Mouse (Mus musculus) B cell, adult 2 months (primary cell): ENCODE results near the gene Pomp.

ENCODE experiments used
- DNase-seq, 2 experiments: peaks; one replicate each; pipeline ENCODE4 v3.0.0; 2022

The Pomp gene

DNA sequence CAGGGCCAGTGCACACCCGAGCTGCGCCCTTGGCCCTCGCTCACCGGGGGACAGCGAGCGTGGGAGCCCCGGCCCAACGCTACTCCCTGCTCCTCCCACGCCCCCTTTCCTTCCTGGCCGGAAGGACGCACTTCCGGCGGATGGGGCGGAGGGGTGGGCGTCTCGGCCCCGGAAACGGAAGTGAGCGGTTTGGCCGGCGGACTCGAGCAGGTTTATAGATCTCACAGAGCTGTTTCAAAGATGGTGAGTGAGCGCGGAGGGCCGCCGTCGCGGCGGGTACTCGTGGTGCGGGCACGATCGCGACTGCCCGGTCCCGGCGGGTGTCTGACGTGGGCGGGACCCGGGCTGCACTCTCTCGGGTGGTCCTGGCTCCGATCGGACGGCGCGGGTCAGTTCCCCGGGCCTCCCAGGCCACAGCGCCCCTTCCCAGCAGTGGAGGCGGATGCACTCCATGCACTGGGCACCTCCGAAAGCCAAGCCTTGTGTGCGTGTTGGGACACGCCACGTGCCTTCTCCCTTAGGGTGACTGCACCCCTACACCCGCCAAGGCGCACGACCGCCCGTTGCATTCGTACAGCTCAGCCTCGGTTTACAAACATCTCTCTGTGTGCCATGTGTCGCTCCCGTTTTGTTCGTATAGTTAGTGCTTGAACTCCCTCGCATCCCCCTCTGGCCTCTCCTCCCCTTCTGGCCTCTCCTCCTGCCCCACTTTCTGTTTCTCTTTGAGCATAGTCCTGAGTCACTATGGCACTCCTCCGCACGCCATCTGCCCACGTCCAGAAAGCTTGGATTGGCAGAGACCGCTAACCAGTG, at the start of gene Pomp:
TSS of gene Pomp (plus strand) at position 13 of the 813 bp plus-strand sequence.
- peak; percentile 89 to 91 for DNase-seq

DNA sequence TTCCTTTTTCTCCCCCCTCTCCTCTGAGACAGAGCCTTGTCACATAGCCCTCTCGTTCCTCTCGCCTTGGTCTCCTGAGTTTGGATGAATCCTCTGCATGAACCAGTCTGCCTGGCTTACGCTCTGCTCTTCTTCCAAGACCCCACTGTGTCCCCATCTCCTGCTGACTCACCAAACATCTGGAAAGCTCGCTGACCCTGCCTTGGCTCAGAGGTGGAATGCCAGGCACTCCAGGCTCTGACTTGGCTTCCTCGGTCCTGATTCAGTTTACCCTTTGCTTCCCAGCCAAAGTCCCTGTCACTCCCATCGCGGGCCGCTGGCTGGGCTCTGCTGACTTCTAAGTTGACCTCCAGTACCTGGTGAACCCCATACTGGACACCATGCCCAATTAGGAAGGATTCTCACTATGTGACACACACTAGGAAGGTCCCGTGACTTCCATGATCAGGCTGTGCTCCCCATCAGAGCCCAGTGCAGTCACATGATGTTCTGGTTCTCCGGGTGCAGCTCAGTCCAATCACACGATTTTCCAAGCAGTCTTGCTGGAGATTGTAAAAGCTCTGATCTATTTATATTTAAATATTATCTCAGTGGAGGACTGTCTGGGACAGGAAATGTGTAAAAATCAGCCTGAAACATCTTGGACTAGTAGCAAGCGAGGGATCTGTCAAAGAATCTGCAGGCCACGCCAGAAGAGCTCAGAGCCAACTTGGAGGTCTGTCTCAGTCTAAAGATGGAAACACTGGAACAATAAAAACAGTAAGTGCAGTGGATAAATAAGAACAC, 47.8 kb upstream of the Pomp start:
- DNase-seq, result no peak

DNA sequence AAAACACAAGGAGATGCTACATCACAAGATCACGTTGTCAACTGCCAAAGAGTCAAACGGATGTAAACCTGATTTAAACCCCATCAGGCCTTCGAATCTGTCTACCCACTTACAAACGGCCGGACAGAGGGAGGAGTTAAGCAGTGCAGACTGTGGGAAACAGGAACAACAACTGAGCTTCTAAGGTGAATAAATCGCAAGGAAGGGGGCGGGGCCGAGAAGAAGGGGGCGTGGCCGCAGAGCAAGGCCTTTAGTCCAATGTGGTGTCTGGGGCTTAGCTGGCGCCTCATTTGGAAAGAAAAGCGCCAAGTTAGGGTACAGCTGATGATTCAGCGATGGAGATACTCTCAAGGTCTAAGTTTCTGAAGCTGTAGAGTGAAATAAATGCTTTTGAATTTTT, 45.3 kb upstream of the Pomp start:
- no peak for DNase-seq

DNA sequence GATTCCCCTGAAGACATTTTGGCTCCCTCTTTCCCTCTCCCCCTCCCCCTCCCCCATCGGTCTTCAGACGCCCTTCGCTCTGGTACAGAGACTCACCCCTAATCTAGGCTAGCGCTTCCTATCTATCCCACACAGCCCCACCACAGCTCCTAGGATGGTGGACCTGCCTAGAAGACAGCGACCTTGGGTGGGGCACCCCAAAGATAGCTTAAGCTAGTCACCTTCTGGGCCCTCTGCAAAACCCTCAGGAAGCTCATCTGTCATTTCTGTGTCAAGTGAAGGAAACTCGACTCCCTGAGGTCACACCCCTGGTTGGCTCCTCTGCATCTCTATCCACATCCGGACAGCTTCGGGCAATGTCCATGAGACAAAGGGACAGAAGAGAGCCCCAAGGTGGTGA, 44.7 kb upstream of the Pomp start:
- no peak for DNase-seq

DNA sequence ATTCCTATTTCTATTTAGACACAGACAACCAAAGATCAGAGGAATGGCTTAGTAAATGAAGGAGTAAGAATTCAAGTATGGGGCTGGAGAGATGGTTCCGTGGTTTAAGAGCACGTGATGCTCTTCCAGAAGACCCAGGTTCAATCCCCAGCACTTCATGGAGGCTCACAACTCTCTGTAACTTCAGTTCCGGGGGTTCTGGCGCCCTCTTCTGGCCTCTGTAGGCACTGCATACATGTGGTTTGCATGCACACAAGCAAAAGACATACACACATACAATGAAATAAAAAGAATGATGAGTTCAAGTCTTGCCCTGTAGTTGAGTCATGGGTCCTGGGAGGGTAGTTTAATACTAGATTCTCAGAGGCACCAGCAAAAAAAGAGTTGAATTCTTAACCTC, 43.8 kb upstream of the Pomp start:
- DNase-seq, result peak in 1 of 2 experiments; percentile 11

DNA sequence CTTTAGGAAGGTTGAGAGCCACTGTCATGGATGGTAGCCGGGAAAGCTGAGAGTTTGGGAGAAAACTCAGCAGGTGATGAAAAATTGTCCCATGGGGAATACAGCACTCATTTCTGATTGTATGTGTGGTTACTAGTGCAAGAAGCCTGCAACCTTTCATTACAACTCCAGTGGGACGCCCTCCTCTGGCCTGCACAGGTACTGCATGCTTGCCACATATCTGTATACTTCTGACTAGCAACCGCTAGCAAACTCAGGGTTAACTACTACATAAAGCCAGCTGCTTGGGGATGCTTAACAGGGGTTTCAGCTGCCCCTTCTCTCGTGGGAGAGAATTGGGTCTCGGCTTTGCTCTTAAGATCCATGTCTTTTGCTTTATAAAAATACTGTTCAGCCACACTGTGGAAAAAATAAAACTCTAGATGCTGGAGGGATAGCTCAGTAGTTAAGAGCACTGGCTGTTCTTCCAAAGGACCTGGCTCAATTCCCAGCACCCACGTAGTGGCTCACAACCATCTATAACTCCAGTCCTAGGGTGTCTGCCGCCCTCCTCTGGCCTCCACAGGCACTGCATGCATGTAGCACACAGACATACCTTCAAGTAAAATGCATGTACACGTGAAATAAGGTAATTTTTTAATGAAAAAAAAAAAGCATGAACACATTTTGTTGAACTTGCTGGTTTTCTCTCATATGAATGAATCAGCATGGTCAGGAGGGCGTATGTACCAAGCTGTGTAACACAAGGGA, 42.3 kb upstream of the Pomp start:
- no peak for DNase-seq

DNA sequence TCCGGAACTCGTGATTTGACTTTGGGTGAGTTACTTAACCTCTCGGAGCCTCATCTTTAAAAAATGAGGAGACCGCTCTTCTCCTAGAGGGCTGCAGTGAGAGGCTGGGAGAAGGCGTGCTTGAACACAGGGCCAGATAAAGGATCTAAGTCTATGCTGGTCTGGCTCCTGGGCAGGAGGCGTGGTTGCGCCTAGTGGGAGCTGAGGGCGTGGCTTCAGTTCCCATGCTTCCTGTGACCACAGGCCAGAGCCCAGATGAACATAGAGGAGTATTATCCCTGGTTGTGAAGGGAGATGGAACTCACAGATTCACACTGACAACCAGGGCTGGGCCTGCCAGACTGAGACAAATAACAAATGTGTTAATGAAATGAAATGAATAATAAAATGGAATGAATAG, 41.4 kb upstream of the Pomp start:
- DNase-seq, result no peak

DNA sequence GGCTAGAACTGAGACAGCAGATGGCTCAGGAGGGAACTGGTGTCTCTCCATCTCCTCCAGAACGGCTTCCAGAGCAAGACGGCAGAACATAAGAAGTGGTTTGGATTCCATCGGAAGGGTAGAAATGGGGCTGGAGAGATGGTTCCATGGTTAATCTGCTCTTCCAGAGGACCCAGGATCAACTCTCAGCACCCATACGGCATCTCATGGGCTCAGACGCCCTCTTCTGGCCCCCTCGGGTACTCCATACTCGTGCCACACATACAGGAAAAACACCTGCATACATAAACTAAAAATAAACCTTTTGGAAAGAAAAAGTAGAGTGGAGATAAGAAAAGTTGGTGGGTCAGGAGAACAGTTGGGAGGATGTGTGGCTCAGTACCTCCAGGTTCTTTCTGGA, 40.4 kb upstream of the Pomp start:
- no peak for DNase-seq

DNA sequence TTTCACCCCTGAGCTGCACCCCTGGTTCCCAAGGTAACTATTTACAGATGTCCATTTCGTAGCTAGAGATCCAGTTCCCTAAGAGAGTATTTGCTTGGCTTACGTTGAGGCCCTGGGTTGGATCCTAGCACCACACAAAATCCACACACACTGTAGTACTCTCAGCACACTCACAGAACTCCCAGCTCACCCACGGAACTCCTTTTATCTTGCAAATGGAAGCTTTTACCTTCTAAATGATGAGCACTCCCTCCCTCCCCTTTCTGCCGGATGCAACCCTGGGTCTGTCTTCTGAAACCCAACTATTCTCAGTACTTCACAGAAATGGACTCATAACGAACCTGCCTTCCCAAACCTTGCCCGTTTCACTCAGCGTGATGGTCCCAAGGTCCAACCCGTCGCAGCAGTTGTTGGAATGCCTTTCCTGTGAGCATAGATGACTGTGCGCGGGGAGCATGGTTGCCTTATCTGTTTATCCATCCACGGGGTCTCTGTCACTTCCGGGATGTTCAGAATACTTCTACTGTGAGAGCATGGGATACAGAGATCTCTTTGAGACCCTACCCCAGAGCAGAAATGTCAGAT, 36.1 kb upstream of the Pomp start:
- no peak for DNase-seq

DNA sequence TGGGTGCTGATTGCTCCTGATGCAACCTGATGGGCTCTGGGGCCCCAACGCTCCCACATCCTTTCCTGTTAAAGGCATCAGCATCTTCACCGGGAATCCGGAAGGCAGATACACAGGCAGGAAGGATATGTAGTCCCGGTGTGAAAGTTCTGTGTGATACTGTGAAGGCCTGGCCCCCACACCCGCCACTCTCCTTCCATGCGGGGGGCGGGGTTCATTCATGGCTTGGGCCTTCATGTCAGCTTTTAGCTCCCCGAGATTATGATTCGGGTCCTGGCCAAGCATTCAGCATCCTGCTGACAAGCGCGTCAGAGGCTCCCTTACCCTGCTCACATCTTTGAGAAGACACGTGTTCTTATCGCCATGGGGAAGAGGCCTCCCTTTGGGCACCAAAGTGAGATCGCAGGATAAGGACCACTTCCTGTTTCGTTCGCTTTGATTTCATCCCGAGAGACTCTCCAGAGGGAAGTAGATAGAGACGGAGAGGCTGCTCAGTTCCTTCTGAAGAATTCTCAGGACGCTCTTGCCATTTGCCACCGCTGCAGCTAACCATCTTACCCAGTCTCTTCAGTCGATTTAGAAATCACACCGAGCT, 34.8 kb upstream of the Pomp start:
- no peak for DNase-seq

DNA sequence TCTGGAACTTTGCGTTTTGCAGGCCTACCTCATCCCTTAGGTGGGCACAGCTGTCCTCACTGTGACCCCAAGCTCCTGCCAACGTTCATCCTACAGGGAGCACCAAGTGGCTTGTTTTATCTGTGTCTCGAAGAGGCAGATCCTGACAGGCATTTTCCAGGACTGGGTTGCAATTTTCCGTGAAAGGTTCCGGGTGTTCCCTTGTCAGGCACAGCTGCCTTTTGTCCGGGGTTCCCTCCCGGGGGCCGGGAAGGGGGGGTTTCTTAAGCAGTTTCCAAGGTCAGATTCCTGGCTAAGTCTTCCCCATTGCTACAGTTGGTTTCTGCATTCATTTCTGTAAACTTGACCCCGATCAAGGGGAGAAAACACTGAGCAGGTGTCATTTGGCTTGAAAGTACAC, 34.2 kb upstream of the Pomp start:
- no peak for DNase-seq

DNA sequence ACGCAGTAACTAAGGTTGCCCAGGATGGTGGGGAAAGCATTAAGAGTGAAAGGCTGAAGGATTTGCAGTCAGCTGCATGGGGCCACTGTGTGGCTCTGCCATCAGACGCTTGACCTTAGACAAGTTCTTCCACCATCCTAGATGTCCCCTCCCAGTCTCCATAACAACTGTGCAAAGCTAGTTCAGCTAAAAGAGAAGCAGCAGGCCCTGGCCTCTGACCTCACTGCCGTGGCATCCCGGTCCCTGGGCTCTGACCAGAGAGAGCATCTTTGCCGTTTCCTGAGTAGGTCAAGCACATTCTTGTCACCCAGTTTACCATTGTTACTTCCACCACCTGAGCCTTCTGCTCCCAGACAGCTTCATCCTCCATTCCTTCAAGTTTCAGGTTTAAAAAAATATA, 33.7 kb upstream of the Pomp start:
- no peak for DNase-seq

DNA sequence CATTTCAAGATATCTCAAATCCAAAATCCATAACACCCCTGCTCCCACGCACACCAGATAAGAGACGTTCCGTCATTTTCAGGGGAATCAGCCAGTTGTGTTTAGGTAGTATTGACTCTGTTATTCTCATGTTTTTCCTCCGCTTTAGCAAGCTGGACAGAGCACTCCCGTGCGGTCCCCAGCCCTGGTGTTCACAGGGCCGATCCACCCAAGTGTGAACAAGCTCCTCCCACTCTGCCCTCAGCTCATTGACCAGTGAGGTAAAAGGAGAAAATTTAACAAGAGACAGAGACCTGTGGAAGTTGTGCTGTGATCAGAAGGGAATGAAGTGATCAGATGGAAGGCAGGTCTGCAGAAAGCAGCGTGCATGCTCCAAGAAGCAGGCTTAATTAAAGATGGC, 31.4 kb upstream of the Pomp start:
- DNase-seq, result no peak

DNA sequence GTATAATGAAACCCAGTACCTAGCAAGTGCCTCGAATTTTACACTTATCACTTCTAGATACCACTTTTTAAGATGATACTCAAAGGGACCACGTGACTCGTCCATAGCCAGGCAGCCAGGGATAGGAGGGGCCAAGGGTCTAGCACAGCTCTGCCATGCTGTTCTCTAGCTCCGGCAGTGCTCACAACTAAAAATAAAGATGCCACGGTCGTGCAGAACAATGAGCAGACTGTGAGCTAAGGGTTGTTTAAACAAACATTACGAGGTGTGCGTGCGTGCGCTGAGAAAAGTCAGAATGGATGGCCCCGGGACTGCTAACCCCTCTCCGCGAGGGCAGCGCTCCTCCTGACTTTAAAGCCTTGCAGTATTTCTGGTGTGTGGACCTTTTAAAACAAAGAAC, 27.4 kb upstream of the Pomp start:
- no peak for DNase-seq

DNA sequence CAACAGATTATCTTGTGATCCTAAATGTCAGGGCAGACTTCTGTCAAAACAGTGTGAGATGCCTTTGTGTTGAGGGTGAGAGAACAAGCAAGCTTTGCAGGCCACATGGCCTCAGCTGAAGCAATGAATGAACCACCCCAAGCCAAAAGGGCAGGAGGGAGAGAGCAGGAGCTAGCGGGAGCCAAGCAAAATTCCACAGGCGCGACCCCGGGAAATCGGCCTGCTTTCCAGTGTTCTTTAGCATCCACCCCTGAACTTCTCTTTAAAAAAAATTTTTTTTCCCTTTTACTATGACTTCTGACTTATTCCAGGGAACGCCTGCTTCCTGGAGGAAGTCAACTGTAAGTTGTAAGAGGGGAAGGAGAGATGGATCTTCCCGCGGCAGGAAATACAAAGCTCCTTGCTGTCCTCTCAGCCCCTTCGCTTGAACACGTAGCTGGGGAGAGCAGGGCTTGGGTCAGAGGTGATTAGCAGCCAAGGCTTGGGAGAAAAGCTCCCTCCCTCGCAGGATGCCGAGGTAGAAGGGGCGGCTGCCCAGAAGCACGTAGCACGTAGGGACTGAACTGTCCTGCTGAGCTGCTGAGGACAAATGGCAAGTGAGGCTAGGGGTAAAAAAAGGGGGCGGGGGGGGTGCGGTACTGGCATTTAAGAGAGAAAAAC, 25.3 kb upstream of the Pomp start:
- no peak for DNase-seq

DNA sequence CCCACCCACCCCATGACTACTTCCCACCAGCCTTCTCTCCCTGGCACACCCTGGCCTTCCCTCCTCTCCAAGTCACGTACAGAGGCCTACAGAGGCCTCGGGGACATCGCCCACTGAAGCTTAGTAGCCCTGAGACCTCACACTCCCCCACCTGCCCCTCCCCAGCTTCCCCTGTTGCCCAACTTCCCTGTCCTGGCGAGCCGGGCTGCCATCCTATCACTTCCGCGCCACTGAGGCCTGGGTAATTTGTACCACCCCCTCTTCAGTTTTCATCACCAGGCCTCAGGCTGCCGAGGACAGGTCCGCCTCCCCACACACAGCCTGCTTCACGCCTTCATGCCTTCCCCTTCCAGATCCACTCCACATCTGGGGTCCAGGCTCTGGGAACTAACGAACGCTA, 20.8 kb upstream of the Pomp start:
- DNase-seq, result no peak

DNA sequence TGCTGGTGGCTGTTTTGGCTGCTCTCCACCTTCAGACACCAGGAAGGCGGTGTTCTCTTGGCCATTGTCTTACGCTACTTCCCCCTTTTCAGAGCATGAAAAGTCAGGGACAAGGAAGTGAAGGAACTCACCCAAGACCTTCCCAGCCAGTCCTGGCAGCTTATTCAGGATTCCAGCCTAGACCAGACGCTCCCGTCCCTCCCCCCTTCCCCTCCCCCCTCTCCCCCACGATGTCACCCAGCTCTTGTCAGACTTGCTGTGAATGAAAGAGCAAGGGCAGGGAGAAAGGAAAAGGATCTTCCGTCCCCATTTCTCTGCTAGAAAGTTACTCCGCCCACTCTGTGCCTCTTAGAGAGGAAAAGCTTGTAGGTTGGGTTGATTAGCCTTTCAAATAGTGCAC, 16.9 kb upstream of the Pomp start:
- DNase-seq, result no peak

DNA sequence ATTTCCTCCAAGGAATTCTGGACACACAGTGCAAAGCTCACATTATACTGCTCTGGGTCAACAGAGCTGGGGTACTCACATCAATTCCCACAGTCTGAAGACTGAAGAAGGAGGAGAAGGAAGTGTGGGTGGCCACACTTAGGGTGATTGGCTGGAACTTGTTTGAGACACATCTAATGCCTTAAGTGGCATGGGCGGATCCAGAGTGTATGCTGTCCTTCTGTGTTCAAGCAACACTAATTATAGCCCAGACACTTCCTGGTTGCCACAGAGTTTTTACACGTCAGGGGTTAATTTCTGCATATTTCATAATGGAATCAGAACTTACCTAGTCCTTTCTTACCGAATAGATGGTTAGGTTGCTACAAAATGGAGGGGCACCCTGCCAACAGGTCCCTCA, 14.9 kb upstream of the Pomp start:
- DNase-seq, result no peak

DNA sequence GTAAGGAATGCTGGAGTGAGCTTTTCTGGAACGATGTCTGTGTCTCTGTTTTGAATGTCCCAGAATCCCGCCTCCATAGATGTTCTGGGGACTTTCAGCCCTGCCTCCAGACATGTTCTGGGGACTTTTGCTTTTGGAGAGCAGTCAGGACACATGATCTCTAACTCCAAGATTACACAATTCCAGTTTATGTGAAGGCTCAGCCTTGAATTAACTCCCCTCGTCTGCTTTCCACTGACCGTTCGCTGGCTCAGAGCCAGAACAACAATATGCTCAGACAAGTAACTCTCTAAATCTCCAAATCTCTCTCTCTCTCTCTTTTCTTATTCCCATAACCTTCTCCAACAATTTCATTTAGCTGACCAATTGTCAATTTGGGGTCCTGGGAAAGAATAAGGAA, 12.9 kb upstream of the Pomp start:
- DNase-seq, result no peak

DNA sequence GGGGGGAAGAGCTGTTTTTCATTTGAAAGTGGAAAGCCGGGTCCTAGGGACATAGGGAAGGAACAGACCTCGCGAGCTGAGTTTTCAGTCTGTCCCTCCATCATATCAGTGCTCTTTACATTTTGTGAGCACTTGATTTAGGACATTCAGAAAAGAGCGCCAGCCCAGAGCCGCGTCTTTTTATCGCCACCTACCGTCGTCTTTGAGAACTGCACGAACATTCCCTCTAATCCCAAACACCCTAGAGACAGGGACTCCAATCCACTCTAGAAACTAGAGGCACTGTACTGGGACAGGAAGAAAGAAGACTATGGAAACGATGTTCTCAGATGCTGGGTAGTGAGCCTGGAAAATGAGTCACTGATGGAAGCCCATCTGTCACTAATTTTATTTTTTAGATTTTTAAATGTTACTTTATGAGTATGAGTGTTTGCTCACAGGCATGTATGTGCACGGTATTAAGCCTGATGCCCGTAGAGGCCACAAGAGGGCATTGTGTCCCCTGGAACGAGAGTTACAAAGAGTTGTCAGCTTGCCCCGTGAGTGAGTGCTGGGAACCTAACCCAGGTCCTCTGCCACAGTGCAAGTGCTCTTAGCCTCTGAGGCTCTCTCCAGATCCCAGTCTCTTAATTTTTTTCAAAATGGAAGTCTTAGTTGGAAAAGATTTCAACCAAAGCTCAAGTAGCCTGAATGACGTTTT, 11.9 kb upstream of the Pomp start:
- peak; percentile 60 to 61 for DNase-seq

DNA sequence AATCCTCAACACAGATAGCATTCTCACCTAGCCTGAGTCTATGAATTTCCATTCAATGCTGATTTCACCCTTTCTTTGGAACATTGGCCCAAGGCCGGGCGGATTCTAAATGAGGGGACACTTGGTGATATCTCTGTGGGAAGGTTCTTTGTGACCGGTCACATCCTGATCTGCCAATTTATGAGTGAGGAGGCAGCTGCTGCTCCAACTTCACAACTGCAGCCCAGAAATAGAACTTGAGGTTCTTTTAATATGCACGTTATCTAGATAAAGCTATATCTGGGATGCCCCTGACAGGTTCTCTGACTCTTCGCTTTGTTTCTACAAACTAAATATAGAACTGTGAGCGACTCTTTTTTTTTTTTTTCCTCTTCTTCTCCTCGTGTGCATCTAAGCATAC, 10.1 kb upstream of the Pomp start:
- DNase-seq, result no peak

DNA sequence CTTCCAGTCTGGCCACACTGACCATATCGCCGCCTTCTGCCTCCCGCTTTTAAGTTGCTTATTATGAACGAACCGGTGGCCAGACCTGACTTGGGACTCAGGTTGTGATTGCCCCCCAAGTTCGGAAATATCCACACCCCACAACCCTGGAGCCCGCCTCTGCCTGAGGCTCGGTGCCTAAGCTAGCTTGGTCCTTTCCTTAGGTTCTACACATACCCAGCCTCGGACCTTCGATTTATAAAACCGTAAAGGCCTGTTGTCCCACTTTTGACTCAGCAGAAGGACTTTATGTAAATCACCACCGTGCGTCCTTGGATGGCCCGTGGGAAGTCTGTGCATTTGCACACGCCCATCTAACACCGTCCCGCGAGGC, 199 bp upstream of the Pomp start:
- no peak for DNase-seq
